In genomic region chr17:84304141-84304540, GRCm38 (mm10) we compare ENCODE assay signal across 19 mouse cellular contexts.
"Had no signal": no experiment of that assay in that cellular context is flagged by ENCODE, and none has a peak within 500 bp of the region (broad histone marks: within the 10 kb centered on the region; RNA-seq: fewer than 3 reads in every experiment).

No protein-coding gene starts in this region.

- ATAC-seq: midbrain, embryonic 13.5 days; midbrain, embryonic 15.5 days had no signal

- H3K36me3 ChIP-seq: midbrain, embryonic 15.5 days had no signal

- H3K4me1 ChIP-seq: midbrain, embryonic 13.5 days; midbrain, embryonic 15.5 days; neural tube, embryonic 12.5 days had no signal

- H3K4me3 ChIP-seq: lung, embryonic 15.5 days; megakaryocyte, embryonic 14.5 days; midbrain, embryonic 13.5 days; midbrain, embryonic 15.5 days; myocyte; neural tube, embryonic 12.5 days; stomach, embryonic 15.5 days had no signal

- H3K27ac ChIP-seq: liver, embryonic 14.5 days; macrophage; midbrain, embryonic 13.5 days; midbrain, embryonic 15.5 days; neural tube, embryonic 12.5 days; stomach, embryonic 15.5 days; stomach, postnatal 0 days had no signal

- H3K27me3 ChIP-seq: lung, embryonic 15.5 days; megakaryocyte, embryonic 14.5 days; midbrain, embryonic 13.5 days; midbrain, embryonic 15.5 days; neural tube, embryonic 12.5 days; stomach, embryonic 15.5 days had no signal

- H3K9ac ChIP-seq: liver, embryonic 14.5 days; lung, embryonic 15.5 days; midbrain, embryonic 13.5 days; midbrain, embryonic 15.5 days; neural tube, embryonic 12.5 days; stomach, embryonic 15.5 days had no signal

- H3K9me3 ChIP-seq: lung, embryonic 15.5 days; megakaryocyte, embryonic 14.5 days; midbrain, embryonic 13.5 days; midbrain, embryonic 15.5 days; neural tube, embryonic 12.5 days; stomach, embryonic 15.5 days had no signal

- DNase-seq: lung, adult 2 months; lung, postnatal 10 days; lung, postnatal 36 days; right cerebral cortex, postnatal 14 days; thymus, adult 2 months; thymus, postnatal 25 days; thymus, postnatal 4 days had no signal

- H3K4me2 ChIP-seq: liver, embryonic 11.5 days; lung, embryonic 15.5 days; midbrain, embryonic 11.5 days; midbrain, embryonic 13.5 days; midbrain, embryonic 15.5 days; neural tube, embryonic 12.5 days; stomach, embryonic 15.5 days had no signal
